Mouse (Mus musculus): ENCODE results near the gene Hist1h4f.

DNA sequence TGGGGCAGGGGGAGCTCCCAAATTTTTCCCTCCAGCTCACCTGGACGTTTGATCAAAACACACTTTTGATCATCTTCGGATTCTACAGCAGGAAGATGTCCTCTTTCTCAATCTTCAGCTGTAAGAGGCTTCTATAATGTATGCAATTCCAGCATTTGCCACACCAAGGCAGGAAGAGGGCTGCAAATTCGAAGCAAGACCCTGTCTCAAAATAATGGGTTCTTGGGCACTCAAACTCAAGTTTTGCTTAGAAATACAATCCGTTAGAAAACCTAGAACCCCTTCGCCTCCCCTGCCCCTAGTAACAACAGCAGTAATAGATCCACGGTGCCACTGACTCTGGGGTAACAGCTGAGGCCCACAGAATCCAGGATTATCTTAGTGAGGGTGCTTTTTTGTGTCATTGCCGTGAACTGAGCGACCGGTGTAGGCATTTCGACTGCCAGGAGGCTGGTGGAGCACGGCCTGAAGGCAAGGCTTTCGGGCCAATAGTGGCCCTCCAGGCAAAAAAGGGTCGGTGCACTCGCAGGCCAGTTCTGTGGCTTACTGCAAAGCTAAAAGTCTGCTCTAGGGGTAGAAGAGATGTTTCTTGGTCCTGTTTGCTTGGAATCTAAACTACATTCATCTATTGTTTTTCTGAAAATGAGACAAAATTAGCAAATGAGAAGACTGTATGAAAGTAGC is 45.6 kb downstream of the Hist1h4f start:
- TF ChIP-seq CTCF (IDR thresholded peaks at IDR 0.05; ENCODE audit: low read depth, low read length) (no peak), GATA1 (IDR thresholded peaks at IDR 0.05; ENCODE audit: borderline replicate concordance, low read length) (no peak), TAL1 (conservative IDR thresholded peaks at IDR 0.05; ENCODE audit: low read depth, low read length) (no peak), GATA2 (IDR thresholded peaks at IDR 0.05; ENCODE audit: borderline replicate concordance, low read depth, low read length) (no peak), POLR2AphosphoS5 (IDR thresholded peaks at IDR 0.05; ENCODE audit: insufficient replicate concordance, low read depth, low read length) (no peak)
